Mouse (Mus musculus) left cerebral cortex, adult 11 months (tissue): ENCODE measurements at regions not wholly inside any gene's neighbourhood (a gene's known extent, or its start where the extent isn't known, plus 50 kb on each side); places are given as distances from the start of the nearest gene placed in this dataset.
A peak's percentile ranks its signal among the peaks of the same experiment; 100 is the strongest.

Source experiments
- DNase-seq: peaks from one replicate; pipeline ENCODE4 v3.0.0; 2022; ENCODE audit warnings: low spot score

DNA sequence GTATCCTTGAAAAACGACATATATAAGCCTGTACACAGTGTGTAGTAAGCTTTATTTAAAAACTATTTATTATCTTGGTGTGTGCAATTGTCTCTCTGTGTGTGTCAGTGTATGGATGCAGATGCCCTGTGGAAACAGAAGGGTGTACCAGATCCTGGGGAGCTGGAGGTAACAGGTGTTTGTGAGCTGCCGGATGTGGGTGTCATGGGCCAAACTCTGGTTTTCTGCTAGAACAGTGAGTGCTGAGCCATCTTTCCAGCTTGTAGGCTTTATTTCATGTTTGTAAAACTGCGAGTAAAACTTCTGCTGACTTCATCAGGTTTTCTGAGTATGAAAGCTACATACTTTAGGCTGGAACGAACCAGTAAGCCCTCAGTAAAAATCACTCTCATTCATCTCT, 322.3 kb upstream of the Gm5148 start:
- DNase-seq: no peak

DNA sequence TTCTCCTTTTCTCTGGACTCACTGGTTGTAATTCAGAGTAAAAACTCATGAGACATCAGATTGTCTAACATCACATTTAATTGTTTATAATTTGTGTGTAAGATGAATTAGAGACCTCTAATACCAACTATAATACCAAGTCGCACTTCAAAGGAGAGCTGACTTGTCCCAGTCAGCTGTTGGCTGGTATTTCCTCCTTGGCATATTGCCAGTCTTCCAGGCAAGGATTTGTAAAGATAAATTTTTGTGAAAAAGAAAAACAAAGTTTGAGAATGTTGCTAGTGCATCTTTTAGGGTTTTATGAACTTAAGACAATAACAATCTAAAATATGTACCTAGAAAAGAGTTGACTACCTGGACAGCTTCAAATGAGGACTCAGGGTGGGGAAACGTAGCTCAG, 321.7 kb upstream of the Gm5148 start:
- no peak for DNase-seq

DNA sequence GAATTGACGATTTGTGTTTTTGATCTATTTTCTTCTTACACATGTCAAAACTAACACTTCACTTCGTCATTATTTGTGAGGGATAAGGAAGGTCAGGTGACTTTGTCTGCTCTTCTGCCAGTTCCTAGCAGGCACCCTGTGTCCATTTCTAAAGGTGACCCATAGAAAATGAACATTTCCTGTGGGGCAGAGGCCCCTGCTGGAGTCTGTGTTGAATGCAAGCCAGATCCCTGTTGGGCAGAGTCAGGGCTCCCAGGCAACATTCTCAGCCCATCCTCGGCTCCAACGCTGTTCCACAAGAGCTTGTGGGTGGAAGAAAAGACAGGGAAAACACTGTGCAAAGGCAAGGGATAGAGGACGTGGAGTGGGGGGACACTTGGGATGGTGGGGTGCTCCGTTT, 321.2 kb upstream of the Gm5148 start:
- no peak for DNase-seq

DNA sequence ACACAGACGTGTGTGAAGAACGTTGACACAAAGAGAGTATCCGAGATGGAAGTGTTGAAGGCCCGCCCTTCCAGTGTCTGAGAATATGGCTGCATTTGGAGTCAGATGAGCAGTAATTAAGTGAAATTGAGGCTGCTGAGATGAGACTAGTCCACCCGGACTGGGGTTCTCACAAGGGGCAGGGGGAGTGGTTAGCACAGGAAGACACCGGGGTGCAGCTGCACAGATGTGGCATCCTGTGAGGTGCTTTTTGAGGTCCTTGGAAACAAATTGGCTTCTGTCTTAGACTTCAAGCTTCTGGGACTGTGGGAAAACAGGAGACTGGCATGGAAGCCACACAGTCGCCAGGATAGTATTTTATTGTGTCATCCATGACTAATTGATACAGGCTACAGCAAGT, 320.0 kb upstream of the Gm5148 start:
- DNase-seq: no peak

DNA sequence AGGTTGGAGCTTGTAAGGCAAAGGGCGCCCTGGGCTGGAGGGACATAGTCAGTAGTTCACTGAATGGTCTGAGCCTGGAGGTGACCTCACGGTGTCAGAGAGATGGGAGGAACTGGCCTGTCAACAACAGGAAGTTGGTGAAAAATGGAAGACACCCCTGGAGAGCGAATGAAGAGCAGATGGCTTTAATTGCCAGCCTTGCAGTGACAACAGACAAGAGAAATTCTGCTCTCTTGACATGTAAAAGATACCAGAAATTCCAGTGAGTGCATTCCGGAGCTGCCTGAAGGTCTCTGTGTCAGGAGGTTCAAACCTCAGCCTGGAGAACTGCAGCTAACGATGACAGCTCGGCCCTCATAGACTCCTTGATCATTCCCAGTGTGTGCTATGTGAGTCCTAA, 318.3 kb upstream of the Gm5148 start:
- no peak for DNase-seq

DNA sequence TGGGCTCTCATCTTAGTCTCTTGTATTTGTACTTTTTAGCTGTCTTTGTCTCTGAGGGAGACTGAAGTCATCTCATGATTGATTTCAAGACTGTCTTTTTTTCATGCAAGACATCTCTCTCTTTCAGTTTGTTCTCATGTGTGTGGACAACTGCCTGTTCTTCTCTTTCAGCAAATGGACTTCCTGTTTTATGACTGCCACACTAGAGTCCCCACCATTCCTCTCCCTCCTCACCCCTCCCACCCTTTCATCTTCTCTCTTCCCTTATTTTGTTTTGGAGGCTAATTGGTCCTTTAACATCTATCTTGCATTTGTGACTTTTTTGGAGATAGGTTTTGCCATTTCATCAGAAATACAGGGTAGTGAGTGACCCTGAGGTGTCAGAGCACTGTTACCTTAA, 311.8 kb upstream of the Gm5148 start:
- no peak for DNase-seq

DNA sequence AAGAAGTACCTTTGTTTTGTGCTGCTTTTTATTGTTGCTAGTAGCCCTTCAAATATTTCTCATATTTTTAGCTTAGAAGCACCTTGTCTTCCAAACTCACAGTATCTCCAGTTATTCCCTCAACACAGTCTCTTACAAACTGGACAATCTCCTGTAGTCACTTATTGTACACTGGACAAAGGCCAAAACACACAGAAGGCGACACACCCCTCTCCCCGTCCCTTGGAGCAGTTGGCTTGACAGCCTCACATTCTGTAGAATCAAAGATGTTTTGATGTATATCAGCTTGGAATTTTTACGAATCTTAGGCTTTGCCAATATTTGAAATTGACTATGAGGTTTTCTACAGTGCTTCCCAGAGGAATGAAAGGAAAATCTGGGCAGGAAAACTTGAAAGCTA, 309.8 kb upstream of the Gm5148 start:
- no peak for DNase-seq

DNA sequence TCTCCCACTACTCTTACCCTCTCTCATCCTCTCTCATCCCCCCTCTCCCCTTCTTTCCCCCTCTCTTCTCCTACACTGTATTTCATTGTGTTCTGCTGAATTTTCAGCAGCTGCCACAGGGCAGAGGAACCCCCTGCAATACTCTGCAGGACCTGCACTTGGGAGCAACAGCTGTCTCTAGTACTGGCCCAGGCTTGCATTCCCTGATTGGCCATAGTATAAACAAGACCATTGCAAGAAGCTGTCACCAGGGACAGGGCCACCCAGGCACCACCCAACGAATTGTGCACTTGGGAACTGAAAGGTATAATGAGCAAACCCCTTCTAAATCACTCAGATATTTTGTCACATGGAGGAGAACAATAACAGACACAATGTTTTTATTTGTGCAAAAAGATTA, 290.5 kb upstream of the Gm5148 start:
- no peak for DNase-seq

DNA sequence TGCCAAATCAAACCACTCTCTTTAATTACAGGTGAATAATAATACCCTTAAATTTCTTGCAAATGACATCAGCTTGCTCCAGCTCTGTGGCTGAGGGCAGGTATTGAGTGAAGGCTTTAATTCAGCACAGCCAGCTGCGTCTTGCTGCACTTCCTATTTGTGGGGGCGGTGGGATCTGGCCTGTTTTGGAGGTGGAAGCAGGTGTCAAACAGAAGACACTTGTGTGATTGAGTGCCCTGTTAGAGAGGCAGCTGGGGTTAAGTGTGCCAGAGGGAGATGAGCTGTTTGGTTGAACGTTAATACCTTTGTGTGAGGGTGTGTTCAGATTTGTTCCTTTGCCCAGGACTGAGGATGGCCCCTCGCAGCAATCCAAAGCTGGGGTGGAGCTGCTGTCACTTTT, 284.9 kb upstream of the Gm5148 start:
- DNase-seq: no peak

DNA sequence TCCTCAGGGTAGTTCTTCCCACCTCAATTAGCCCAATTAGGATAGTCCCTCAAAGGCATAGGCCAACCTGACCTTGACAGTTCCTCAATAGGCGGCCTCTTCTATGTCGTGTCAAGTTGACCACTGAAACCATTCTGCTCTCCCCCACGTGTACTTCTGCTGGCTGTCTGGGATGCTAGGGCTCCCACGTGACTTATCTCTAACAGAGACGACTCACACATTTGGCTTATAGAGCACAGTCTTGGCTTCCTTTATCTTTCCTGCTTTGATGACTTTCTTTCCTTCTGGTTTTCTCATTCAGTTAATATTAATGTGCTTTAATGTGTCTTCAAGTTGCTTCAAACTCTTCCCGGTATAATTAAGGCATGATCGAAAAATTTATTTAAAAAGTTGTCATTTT, 284.0 kb upstream of the Gm5148 start:
- no peak for DNase-seq

DNA sequence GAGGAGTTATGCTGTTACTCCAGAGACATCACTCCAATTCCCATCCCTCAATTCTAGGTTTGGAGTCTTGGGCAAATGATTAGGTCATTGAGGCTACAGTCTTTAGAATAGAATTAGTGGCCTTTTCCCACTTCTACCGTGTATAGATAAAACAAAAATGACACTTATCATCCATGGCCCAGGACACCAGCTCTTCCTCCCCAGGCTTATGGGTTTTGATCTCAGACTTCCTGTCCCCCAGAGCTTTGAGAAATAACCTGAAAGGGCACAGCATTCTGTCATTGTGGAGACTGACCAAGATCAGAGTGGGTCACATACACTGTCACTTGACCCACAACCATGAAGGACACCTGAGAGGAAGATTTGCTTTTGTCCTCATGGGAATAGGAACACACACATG, 283.3 kb upstream of the Gm5148 start:
- DNase-seq: no peak

DNA sequence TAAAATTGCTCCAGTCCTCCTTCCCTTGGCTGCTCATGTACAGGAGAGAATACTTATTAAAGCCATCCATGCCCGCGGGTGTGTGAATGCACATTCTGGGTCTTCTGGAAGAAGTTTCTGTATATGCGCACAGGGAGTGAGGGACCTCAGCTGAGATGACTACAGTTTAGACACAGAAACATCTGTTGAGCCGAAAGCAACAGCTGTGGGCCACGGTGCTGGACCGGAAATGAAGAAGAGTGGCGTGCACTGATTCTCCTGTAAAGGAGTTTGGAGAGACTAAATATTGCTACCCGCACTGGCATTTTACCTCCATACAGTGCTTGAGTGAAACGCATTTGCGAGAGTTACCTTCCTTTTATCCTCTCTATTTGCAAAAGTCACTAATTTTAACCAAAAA, 278.0 kb upstream of the Gm5148 start:
- no peak for DNase-seq

DNA sequence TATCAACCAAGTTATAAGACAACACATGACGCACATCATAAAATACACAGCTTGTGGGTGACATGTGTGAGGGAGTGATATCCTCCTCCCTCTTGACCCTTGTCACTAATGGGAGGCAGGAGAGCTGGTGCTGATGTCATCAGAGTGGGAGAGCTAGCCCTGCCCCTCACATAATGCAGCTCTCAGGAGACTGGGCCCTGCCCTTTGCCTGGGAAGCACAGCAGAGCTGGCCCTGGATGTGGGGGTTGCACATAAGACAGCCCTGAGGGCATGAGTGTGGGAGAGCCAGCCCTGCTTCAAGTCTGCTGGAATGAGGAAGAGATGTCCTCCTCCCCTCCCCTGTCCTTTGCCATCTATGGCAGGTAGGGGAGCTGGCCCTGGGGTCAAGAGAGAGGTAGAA, 275.5 kb upstream of the Gm5148 start:
- DNase-seq: no peak

DNA sequence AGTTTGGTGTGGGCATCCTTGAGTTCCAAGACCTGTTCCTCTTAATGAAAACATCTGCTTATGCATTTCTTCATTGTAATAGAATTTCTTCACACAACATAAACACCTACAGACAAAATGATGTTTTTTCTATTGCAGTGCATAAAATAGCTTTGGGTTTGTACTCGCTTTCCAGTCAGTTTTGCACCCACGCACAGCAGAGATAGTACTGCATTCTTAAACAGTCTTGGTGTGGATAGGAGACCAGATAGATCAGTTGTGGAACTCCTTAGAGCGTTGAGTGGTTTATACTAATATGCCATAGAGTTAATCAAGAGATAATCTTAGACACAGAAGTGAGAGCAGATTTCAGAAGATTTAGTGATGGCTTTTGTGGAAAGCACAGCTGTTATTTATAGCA, 273.7 kb upstream of the Gm5148 start:
- DNase-seq: peak; percentile 6

DNA sequence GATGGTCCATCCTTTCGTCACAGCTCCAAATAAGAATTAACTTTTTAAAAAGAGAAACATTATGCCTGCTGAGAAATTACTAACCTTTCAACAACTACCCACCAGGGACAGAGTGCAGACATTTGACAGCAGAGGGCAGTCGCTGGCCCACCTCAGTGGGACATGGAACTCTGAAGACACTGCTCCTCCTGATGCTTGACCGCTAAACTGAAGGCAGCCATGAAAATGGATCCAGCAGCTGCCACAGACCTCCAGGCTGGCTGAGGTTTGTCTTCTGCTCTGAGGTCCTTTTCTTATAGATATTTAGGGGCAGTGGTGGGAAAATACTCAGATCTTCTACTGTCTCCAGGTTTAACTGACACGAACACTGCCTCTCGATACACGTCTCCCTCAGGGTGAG, 265.7 kb upstream of the Gm5148 start:
- DNase-seq: no peak

DNA sequence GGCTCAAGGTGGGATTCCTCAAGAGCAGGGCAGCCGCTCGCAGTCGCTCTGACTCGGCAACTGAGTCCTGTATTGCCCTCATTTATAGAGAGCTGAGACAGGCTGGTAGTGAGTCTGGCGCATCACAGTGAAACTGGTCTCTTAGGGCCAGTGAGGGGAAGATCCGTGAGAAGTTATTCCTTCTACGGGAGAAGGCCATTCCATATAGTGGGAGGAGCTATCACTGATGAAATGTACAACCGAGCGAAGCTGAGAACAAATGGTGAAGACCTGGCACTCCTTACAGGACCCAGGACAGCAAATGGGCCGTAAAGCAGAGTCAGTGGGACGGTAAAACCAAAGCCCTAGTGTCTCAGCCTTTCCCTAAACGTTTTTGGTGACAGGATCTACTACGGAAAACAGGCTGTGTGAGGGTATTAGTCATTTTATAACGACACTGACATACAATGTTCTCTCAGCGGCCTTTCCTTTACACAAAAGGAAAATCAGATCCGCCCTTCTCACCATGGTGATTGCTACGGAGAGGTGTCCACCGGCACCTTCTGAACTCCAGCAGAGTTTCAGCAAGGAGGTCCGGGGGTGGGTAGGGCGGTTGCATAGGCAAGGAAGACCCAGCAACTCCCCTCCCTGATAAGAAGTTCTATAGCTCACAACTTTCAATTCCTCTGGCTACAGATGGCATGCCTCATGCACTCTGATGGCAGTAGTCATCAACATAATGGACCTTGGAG, 263.6 kb upstream of the Gm5148 start:
- DNase-seq: no peak

DNA sequence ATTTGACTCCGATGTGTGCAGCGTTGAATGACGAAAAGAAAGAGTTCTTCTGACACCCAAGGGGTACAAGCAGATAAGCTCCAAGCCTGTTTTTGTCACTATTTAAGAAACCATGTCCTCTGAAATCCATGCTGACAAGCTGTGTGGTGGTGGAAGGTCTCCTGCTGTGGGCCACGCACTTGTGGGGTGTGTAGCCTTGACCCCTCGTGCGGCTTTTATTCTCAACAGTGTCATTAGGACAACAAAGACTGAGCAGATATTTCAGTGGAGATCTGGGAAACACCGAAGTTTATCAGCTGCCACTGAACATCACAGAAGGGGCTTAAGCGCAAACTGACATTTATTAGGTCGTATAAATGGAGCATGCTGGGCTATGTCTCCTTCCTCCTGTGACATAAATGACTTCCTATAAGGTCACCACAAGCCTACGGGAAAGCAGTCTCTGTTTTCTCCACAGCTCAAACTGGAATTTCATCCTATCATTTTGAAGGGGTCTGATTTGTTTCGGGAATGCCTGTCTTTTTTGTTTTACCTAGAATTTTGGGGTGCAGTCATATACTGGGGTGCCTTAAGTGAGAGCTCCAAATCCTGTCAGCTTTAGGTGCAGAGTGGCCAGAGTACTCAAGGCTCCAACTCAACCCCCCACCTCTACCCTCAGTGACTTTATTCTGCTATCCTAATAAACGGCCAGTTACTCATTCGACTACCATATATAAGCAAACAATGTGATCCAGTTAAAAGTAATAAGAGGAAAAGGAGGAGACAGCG, 262.9 kb upstream of the Gm5148 start:
- no peak for DNase-seq

DNA sequence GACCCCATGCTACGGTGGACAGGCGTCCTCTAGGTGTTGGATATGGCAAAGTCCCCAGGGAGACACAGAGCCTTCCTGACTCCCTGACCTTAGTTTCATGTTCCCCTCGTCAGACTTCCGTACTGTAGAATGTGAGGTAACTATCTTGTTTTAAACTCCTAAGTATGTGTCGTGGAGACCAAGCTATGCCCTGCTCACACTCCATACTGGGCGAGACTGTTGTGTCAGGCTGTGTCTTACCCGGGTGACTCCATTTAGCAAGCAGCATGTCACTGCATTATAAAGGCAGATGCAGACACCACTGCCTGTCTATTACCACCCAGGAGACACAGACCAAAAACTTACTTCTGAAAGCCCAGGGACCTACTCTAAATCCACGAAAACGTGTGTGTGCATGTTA, 260.4 kb upstream of the Gm5148 start:
- DNase-seq: no peak

DNA sequence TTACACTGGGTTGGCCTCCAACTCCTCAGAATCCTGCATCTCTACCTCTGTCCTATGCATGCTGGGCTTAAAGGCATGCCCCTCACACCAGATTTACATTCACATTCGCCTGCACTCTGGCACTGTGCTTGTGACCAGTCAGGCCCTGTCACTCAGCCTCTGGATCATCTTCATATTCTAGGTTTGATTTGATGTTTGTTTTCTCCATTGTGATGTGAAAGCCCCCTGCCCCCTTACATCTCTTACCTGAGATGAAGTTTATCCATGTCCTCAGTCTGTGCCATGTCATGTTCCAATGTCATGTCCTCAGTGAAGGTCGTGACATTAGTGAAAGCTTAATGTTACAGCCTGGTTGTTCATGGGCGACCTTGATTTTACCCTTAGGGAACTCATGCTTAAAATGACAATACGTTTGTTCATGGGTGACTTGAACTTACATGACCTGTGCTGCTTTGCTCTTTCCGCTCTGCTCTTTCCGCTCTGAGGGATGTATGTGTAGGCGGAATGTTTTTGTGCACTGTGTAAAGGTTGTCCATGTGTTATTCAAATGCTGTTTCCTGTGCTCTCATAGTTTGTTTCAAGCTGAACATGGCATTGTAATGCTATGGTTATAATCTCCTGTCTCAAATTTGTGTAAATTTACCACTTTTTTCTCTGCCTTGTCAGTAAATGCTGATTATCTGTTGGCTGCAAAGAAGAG, 257.3 kb upstream of the Gm5148 start:
- DNase-seq: no peak

DNA sequence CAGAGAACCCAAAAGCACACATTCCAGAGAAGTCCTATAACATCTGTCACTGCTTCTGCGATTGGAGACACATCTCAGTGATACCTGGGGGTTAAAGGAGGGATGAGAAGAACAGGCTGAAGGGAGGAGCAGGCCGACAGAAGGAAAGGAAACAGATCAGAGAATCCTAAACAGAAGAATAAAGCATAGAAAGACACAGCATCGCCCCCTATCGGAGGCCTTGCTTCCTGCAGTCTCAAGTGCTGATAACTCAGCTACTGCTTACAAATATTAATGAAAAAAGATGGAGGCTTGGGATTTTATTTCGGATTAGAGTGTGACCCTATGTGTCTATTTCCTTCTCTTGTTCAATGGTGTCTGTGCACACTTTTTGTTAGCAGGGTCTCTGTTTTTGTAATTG, 255.6 kb upstream of the Gm5148 start:
- DNase-seq: no peak

DNA sequence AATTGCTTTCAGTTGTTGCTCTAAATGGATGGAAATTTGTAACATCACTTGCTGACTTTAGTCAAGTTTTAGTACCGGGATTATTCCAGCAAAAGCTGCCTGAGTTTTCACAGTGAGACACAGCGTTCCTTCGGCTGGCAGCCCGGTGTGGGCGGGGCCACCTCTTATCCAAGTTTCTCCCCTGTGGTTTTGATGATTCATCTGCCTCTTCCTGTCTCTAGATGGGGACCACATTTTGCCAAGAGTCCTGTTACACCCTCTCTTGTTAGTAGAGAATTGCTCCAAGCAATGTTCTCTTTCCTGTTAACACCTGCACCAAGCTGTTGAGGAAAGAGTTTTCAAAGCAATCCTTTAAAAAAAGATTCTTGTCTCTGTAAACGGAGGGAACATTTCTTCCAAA, 254.2 kb upstream of the Gm5148 start:
- DNase-seq: peak; percentile 62

DNA sequence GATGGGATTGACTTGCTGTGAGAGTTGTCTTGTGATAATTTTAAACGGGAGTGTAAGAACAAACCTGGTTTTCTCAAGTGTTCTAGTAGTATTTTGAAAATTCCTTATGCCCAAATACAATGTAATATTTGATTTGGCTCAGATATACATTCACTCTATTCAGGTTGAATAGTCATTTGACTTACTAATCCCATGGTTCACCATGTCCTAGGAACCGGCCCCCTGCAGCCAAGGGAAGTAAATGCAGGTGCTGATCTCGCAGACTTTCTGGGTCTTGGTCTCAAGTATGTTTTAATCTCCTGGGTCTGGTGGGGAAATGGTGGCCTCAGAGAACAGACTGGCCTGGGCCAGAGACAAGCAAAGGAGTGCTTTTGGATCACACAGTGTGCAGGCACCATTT, 253.2 kb upstream of the Gm5148 start:
- DNase-seq: no peak

DNA sequence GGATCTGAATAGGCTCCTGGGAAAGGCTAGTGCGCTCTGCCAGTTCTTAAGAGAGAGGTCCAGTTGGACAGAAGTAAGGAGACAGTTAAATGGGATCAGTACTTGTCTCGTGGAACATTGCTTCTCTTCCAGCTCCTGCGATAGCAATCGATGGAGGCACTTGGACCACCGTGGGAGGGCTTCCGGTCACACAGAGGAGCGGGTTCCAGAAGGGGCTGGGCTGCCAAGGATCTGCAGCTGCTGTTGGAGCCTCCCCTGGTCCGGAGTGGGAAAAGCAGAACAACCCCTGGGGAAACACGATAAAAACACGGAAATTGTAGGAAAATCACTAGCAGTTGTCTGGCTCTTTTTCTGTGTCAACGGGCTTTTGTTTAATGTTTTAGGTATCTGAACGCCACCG, 252.3 kb upstream of the Gm5148 start:
- no peak for DNase-seq
